Comparison of ENCODE assay signal across 9 mouse cellular contexts in genomic region chr17:56148790-56149618, GRCm38 (mm10). TPM values are rescaled to one million over a fixed set of nuclear protein-coding genes. Genes with fewer than 3 reads are reported as not detected.
DNase-seq lines count a peak whose midpoint lies in the region; ATAC-seq and TF ChIP-seq lines count a peak whose summit lies in the region.
"Had no signal": no experiment of that assay in that cellular context is flagged by ENCODE, and none has a peak within 500 bp of the region (broad histone marks: within the 10 kb centered on the region; RNA-seq: fewer than 3 reads in every experiment).

No protein-coding gene starts in this region.

- DNase-seq in cerebellum, adult 11-12 months: peak; percentile 21
- DNase-seq in neural tube, embryonic 11.5 days (ENCODE audit: low spot score): no peak
- no peak for DNase-seq in neural tube, embryonic 10.5 days (ENCODE audit: extremely low spot score, low spot score)
- DNase-seq in limb, embryonic 14.5 days (ENCODE audit: low spot score): no peak
- no peak for DNase-seq in cerebellum, postnatal 14 days
- DNase-seq: right cerebral cortex, postnatal 4 days had no signal

- H3K36me3 ChIP-seq in neural tube, embryonic 11.5 days (ENCODE audit: control insufficient read depth, insufficient read depth, low read length): no peaks in the 10 kb centered on the region
- H3K36me3 ChIP-seq in limb, embryonic 14.5 days (ENCODE audit: control insufficient read depth, insufficient read depth, low read length): no peaks in the 10 kb centered on the region
- no peaks in the 10 kb centered on the region for H3K36me3 ChIP-seq in stomach, embryonic 15.5 days

- peaks cover 6% of the 10 kb centered on the region; the same call in 1 of the 2 replicates for H3K4me1 ChIP-seq in neural tube, embryonic 11.5 days (ENCODE audit: control insufficient read depth, insufficient read depth, low read length)
- H3K4me1 ChIP-seq in limb, embryonic 14.5 days (ENCODE audit: control insufficient read depth, insufficient read depth, low read length): peaks cover 3% of the 10 kb centered on the region; the same call in 1 of the 2 replicates
- 0 out of 2 replicates have a peak, but pooled peaks cover 2% of the 10 kb centered on the region for H3K4me1 ChIP-seq in stomach, embryonic 15.5 days

- no peak for ATAC-seq in cerebellum, adult (ENCODE audit: insufficient number of reproducible peaks, low FRiP score, low TSS enrichment)
- 0 out of 2 replicates have a peak, but pooled peaks have one; percentile 1 for ATAC-seq in neural tube, embryonic 11.5 days (ENCODE audit: insufficient read depth, low FRiP score, low TSS enrichment)
- peak; percentile 61 for ATAC-seq in limb, embryonic 14.5 days (ENCODE audit: low FRiP score, low read depth)
- no peak for ATAC-seq in stomach, embryonic 15.5 days (ENCODE audit: insufficient read depth, low FRiP score, low read depth)
- ATAC-seq in inflammation-experienced regulatory T-cells, adult 6 months: no peak

- peak overlapping the region; percentile 41 for H3K4me2 ChIP-seq in neural tube, embryonic 11.5 days (ENCODE audit: low read depth)
- peak overlapping the region; percentile 35 for H3K4me2 ChIP-seq in limb, embryonic 14.5 days (replicated peaks; ENCODE audit: low read depth, low read length, severe bottlenecking)
- peak overlapping the region; percentile 36 for H3K4me2 ChIP-seq in stomach, embryonic 15.5 days

- 2% methylated on average over 30 of the region's 30 CpGs for WGBS in neural tube, embryonic 11.5 days
- WGBS in limb, embryonic 14.5 days: 2% methylated on average over 26 of the region's 30 CpGs
- WGBS in stomach, embryonic 15.5 days: 3% methylated on average over 30 of the region's 30 CpGs

- peak overlapping the region; percentile 31 for H3K9ac ChIP-seq in neural tube, embryonic 11.5 days (ENCODE audit: low read length)
- 0 out of 2 replicates have a peak overlapping the region, but pooled peaks have one; percentile 32 for H3K9ac ChIP-seq in limb, embryonic 14.5 days (ENCODE audit: low read depth, low read length, severe bottlenecking)
- H3K9ac ChIP-seq in stomach, embryonic 15.5 days: no peak overlapping the region

- 0 out of 2 replicates have a peak overlapping the region, but pooled peaks have one; percentile 19 for H3K4me3 ChIP-seq in neural tube, embryonic 11.5 days (ENCODE audit: low read depth, low read length)
- H3K4me3 ChIP-seq in limb, embryonic 14.5 days (replicated peaks; ENCODE audit: low read length): peak overlapping the region; percentile 8; the same call in 1 of the 2 replicates
- H3K4me3 ChIP-seq in stomach, embryonic 15.5 days (replicated peaks): 0 out of 2 replicates have a peak overlapping the region, but pooled peaks have one; percentile 9

- H3K27me3 ChIP-seq in neural tube, embryonic 11.5 days (ENCODE audit: control insufficient read depth, insufficient read depth, low read length): peaks cover 33% of the 10 kb centered on the region
- peaks cover 48% of the 10 kb centered on the region for H3K27me3 ChIP-seq in limb, embryonic 14.5 days (ENCODE audit: control insufficient read depth, insufficient read depth, low read length)
- peaks cover 29% of the 10 kb centered on the region for H3K27me3 ChIP-seq in stomach, embryonic 15.5 days (replicated peaks)

- H3K27ac ChIP-seq in neural tube, embryonic 11.5 days (ENCODE audit: low read depth, low read length): no peak overlapping the region
- H3K27ac ChIP-seq in limb, embryonic 14.5 days (replicated peaks; ENCODE audit: low read depth, low read length): no peak overlapping the region
- no peak overlapping the region for H3K27ac ChIP-seq in stomach, embryonic 15.5 days

- H3K9me3 ChIP-seq in neural tube, embryonic 11.5 days (ENCODE audit: control insufficient read depth, low read length): no peaks in the 10 kb centered on the region
- no peaks in the 10 kb centered on the region for H3K9me3 ChIP-seq in limb, embryonic 14.5 days (ENCODE audit: control insufficient read depth, low read length)
- H3K9me3 ChIP-seq in stomach, embryonic 15.5 days: no peaks in the 10 kb centered on the region

- TF ChIP-seq POLR2A in limb, embryonic 14.5 days (IDR thresholded peaks at IDR 0.05; ENCODE audit: borderline replicate concordance, extremely low read depth, insufficient read depth, insufficient read length): no peak

RNA-seq across cellular contexts. Expression of gene Sema6b, which starts 8.9 kb away (rescaled TPM):
- 3.9 and 4.3 TPM in 2 replicates for polyA plus RNA-seq in neural tube, embryonic 11.5 days (2014; fragmentation: Nextera tagmentation; extraction: Ambion mirVana)
- polyA plus RNA-seq in limb, embryonic 14.5 days (2012; rRNA removed): 10.5 and 13.4 TPM in 2 replicates
- polyA plus RNA-seq in limb, embryonic 14.5 days (2014; fragmentation: Nextera tagmentation; extraction: Ambion mirVana): 3.1 and 3.8 TPM in 2 replicates
- polyA plus RNA-seq in stomach, embryonic 15.5 days (2015; fragmentation: Nextera tagmentation; extraction: Ambion mirVana): 1.3 and 1.4 TPM in 2 replicates
- polyA plus RNA-seq in inflammation-experienced regulatory T-cells, adult 6 months (2017; shearing (Covaris generic)): under 1 TPM in 1 of 3 experiments, not detected in 2; 0.13 TPM

RNA-seq across cellular contexts. Expression of gene Tnfaip8l1, which starts 13.3 kb away (rescaled TPM):
- 10.2 and 11.0 TPM in 2 replicates for polyA plus RNA-seq in neural tube, embryonic 11.5 days (2014; fragmentation: Nextera tagmentation; extraction: Ambion mirVana)
- 9.3 and 10.3 TPM in 2 replicates for polyA plus RNA-seq in limb, embryonic 14.5 days (2012; rRNA removed)
- 11.6 and 11.7 TPM in 2 replicates for polyA plus RNA-seq in limb, embryonic 14.5 days (2014; fragmentation: Nextera tagmentation; extraction: Ambion mirVana)
- 13.2 and 14.8 TPM in 2 replicates for polyA plus RNA-seq in stomach, embryonic 15.5 days (2015; fragmentation: Nextera tagmentation; extraction: Ambion mirVana)
- polyA plus RNA-seq in inflammation-experienced regulatory T-cells, adult 6 months (2017; shearing (Covaris generic)): 10 to 100 TPM; 29.8 to 39.7 (median 37.9) TPM

RNA-seq across cellular contexts. Expression of gene Lrg1, which starts 27.2 kb away (rescaled TPM):
- polyA plus RNA-seq in neural tube, embryonic 11.5 days (2014; fragmentation: Nextera tagmentation; extraction: Ambion mirVana): not detected in 2 replicates
- polyA plus RNA-seq in limb, embryonic 14.5 days (2012; rRNA removed): 0.27 and 0.29 TPM in 2 replicates
- 0.43 and 0.51 TPM in 2 replicates for polyA plus RNA-seq in limb, embryonic 14.5 days (2014; fragmentation: Nextera tagmentation; extraction: Ambion mirVana)
- 0.52 and 1.6 TPM in 2 replicates for polyA plus RNA-seq in stomach, embryonic 15.5 days (2015; fragmentation: Nextera tagmentation; extraction: Ambion mirVana)
- polyA plus RNA-seq in inflammation-experienced regulatory T-cells, adult 6 months (2017; shearing (Covaris generic)): not detected

RNA-seq across cellular contexts. Expression of gene Plin5, which starts 31.6 kb away (rescaled TPM):
- polyA plus RNA-seq in neural tube, embryonic 11.5 days (2014; fragmentation: Nextera tagmentation; extraction: Ambion mirVana): 0.16 and 0.23 TPM in 2 replicates
- not detected in 2 replicates for polyA plus RNA-seq in limb, embryonic 14.5 days (2012; rRNA removed)
- polyA plus RNA-seq in limb, embryonic 14.5 days (2014; fragmentation: Nextera tagmentation; extraction: Ambion mirVana): 0.10 and 0.17 TPM in 2 replicates
- 0.42 and 0.59 TPM in 2 replicates for polyA plus RNA-seq in stomach, embryonic 15.5 days (2015; fragmentation: Nextera tagmentation; extraction: Ambion mirVana)
- under 1 TPM in 1 of 3 experiments, not detected in 2; 0.16 TPM for polyA plus RNA-seq in inflammation-experienced regulatory T-cells, adult 6 months (2017; shearing (Covaris generic))

RNA-seq across cellular contexts. Expression of gene Mydgf, which starts 34.7 kb away (rescaled TPM):
- 67.7 and 71.2 TPM in 2 replicates for polyA plus RNA-seq in neural tube, embryonic 11.5 days (2014; fragmentation: Nextera tagmentation; extraction: Ambion mirVana)
- 83.2 and 93.7 TPM in 2 replicates for polyA plus RNA-seq in limb, embryonic 14.5 days (2012; rRNA removed)
- 99.7 and 101 TPM in 2 replicates for polyA plus RNA-seq in limb, embryonic 14.5 days (2014; fragmentation: Nextera tagmentation; extraction: Ambion mirVana)
- polyA plus RNA-seq in stomach, embryonic 15.5 days (2015; fragmentation: Nextera tagmentation; extraction: Ambion mirVana): 112 and 113 TPM in 2 replicates
- 10 to 100 TPM; 53.3 to 65.6 (median 59.5) TPM for polyA plus RNA-seq in inflammation-experienced regulatory T-cells, adult 6 months (2017; shearing (Covaris generic))

Comparison
In these comparisons a context has a peak if more than half of its experiments do, and no peak if none do; other contexts are left out.
1. ATAC-seq: peak in neural tube, embryonic 11.5 days (single experiment) and limb, embryonic 14.5 days (single experiment); none in cerebellum, adult (single experiment), stomach, embryonic 15.5 days (single experiment) and inflammation-experienced regulatory T-cells, adult 6 months (single experiment).
2. Peak in every context shown above with its lines, with median percentiles within 50 percentile points of each other: H3K4me2 ChIP-seq and H3K4me3 ChIP-seq.